Mouse (Mus musculus): ENCODE results near the gene Chst7. TPM values are rescaled to one million over a fixed set of nuclear protein-coding genes. Genes with fewer than 3 reads are reported as not detected.

The Chst7 gene
- 0.99 and 4.3 TPM in 2 replicates for polyA plus RNA-seq (2012; ENCODE audit: low replicate concordance)

GRCm38 (mm10) chrX:20059381-20059971, at the start of gene Chst7:
TSS of gene Chst7 (plus strand) at chrX:20059560.

Other genes starting within 250 kb of the Chst7 start
- gene Slc9a7, start 232.2 kb downstream of the Chst7 start, polyA plus RNA-seq (2012; ENCODE audit: low replicate concordance) = 15.9 and 33.7 TPM in 2 replicates

Data from hematopoietic multipotent progenitor cell, adult 10-12 weeks (in vitro differentiated cells).